Mouse (Mus musculus) kidney, postnatal 10 days (tissue): ENCODE results near the gene Chp2.

ENCODE experiments used
- DNase-seq: peaks from one replicate; pipeline ENCODE4 v3.0.0; 2021; ENCODE audit warnings: mixed read lengths

Chp2 gene

GRCm38 (mm10) chr7:122244166-122244565, 24.9 kb downstream of the Chp2 start:
- no peak for DNase-seq

- no peak for DNase-seq
Measured at GRCm38 (mm10) chr7:122244584-122244983, 25.3 kb downstream of the Chp2 start.

GRCm38 (mm10) chr7:122245976-122246375, 26.7 kb downstream of the Chp2 start:
- no peak for DNase-seq

- DNase-seq: no peak
Measured at GRCm38 (mm10) chr7:122247254-122247864, 28.1 kb downstream of the Chp2 start.

- DNase-seq: no peak
Measured at GRCm38 (mm10) chr7:122249321-122249821, 30.1 kb downstream of the Chp2 start.

GRCm38 (mm10) chr7:122251197-122252011, 32.1 kb downstream of the Chp2 start:
- DNase-seq: peak; percentile 79

- no peak for DNase-seq
Measured at GRCm38 (mm10) chr7:122256722-122257121, 37.4 kb downstream of the Chp2 start.

GRCm38 (mm10) chr7:122258521-122258920, 39.2 kb downstream of the Chp2 start:
- DNase-seq: no peak

GRCm38 (mm10) chr7:122260055-122260602, 40.8 kb downstream of the Chp2 start:
- no peak for DNase-seq

- DNase-seq: no peak
Measured at GRCm38 (mm10) chr7:122268983-122269486, 49.7 kb downstream of the Chp2 start.

GRCm38 (mm10) chr7:122272334-122272733, 53.0 kb downstream of the Chp2 start:
- DNase-seq: no peak
